Mouse (Mus musculus) kidney, postnatal 0 days (tissue): ENCODE results near the gene Ldha. TPM values are rescaled to one million over a fixed set of nuclear protein-coding genes. Genes with fewer than 3 reads are reported as not detected.

Experiments used
- ATAC-seq: fragments of 200-750 bp; cut with Nextera tagmentation; replicated peaks from 2 replicates; pipeline ENCODE4 v1.8.0; 2017; ENCODE audit warnings: low read depth, moderate number of reproducible peaks, moderate TSS enrichment, moderate library complexity; ENCODE audit not compliant: low FRiP score
- DNase-seq: peaks from one replicate; pipeline ENCODE4 v3.0.0-alpha.2; 2016; ENCODE audit warnings: low spot score
- H3K27ac ChIP-seq: fragments of 300-500 bp; sonication (generic); 2 replicates; pipeline ENCODE4 v1.5.1; 2014; ENCODE audit warnings: mild to moderate bottlenecking
- H3K27me3 ChIP-seq: fragments of 300-500 bp; sonication (generic); 2 replicates; pipeline ENCODE4 v1.6.1; 2014; ENCODE audit warnings: low read length, mixed read lengths; ENCODE audit not compliant: insufficient read depth
- H3K36me3 ChIP-seq: fragments of 300-500 bp; sonication (generic); 2 replicates; pipeline ENCODE4 v1.6.1; 2014; ENCODE audit warnings: low read length, mixed read lengths; ENCODE audit not compliant: insufficient read depth
- H3K4me1 ChIP-seq: fragments of 300-500 bp; sonication (generic); replicated peaks from 2 replicates; pipeline ENCODE4 v1.6.1; 2014; ENCODE audit warnings: antibody characterized with exemption, low read length, mixed read lengths; ENCODE audit not compliant: insufficient read depth
- H3K4me2 ChIP-seq: fragments of 300-500 bp; sonication (generic); 2 replicates; pipeline ENCODE4 v1.6.1; 2014; ENCODE audit warnings: mild to moderate bottlenecking, low read length, moderate library complexity, mixed read lengths
- H3K4me3 ChIP-seq: fragments of 300-500 bp; sonication (generic); replicated peaks from 2 replicates; pipeline ENCODE4 v1.5.1; 2014; ENCODE audit warnings: low read depth, low read length
- H3K9ac ChIP-seq: fragments of 300-500 bp; sonication (generic); 2 replicates; pipeline ENCODE4 v1.6.1; 2014; ENCODE audit warnings: low read depth, low read length
- H3K9me3 ChIP-seq: fragments of 300-500 bp; sonication (generic); replicated peaks from 2 replicates; pipeline ENCODE4 v1.6.1; 2016; ENCODE audit warnings: low read length, inconsistent platforms, mixed read lengths
- CTCF ChIP-seq: IDR thresholded peaks from 2 replicates; pipeline ENCODE4 v1.5.1; 2016; ENCODE audit warnings: antibody characterized with exemption, low read depth, mild to moderate bottlenecking, moderate library complexity
- WGBS: fragments of 180-500 bp; shearing (Covaris S2); extraction: QIAGEN DNeasy Blood & Tissue Kit; methylation state at CpG from one replicate; pipeline ENCODE4 v1.1.7; 2014; 5-methylcytosine and 5-hydroxymethylcytosine counted together
- polyA plus RNA-seq: library from polyadenylated mRNA; unstranded; fragments of >200 nt; fragmentation: Nextera tagmentation; extraction: Ambion mirVana; gene quantifications from 2 replicates; pipeline ENCODE4 v1.2.1, GENCODE M21; 2015

Gene Ldha
- polyA plus RNA-seq, 1 experiment from 2014 or later, result 890 TPM

DNA sequence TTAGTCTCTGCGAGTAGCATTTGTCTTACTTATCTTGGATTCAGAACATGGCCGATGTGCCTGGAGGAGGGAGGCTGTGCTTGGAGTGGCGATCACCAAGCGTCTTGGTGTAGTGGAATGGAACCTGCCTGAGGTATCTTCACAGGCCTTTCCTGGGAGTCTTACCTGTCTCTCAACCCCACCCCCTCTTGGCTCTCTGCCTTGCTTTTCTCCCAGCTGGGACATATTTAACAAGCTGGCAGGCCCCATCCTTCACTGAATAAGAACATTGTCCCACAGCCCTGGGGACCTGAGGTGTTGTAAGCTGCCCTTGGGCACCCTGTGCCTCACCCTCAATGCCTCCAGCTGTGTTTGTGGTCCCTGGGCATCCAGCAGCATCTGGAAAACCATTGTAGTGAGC, 2.3 kb downstream of the Ldha start:
- no peaks in the 10 kb centered on the region for H3K27me3 ChIP-seq
- H3K4me3 ChIP-seq, result no peak overlapping the region
- H3K36me3 ChIP-seq, result peaks cover 5% of the 10 kb centered on the region
- H3K4me1 ChIP-seq, result peaks cover 30% of the 10 kb centered on the region
- DNase-seq (no peak), ATAC-seq (no peak)
- H3K9me3 ChIP-seq, result no peaks in the 10 kb centered on the region
- 90% methylated on average over 4 of the region's 4 CpGs for WGBS
- H3K9ac ChIP-seq, result no peak overlapping the region
- H3K4me2 ChIP-seq, result no peak overlapping the region
- no peak for TF ChIP-seq CTCF
- H3K27ac ChIP-seq, result no peak overlapping the region

DNA sequence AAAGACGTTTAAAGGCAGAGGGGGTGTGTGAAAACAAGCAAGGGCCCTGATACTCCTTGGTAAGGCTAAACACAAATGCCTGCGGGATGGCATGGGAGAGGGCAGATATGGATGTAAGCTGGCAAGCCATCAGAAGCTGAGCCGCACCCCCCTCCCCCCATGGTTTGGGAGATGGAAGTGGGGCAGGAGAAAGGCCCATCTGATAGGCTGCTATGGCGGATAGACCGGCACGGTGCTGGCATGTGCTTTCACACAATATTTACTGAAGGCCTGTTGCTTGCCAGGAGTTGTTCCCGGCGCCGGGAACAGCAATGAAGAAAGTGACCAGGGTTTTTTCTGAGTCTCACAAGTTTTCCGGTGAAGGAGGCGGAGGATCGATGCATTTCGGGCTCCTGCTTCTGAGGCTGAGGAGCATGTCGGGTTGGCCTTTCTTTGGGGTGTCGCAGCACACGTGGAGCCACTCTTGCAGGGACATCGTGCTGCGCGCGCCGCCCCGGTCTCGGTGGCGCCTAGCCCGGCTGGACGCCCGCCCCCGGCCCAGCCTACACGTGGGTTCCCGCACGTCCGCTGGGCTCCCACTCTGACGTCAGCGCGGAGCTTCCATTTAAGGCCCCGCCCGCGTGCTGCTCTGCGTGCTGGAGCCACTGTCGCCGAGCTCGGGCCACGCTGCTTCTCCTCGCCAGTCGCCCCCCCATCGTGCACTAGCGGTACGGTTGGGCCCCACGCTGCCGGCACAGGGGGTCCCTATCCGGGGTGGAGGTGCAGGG, 4.1 kb downstream of the Ldha start:
- Histone ChIP-seq H3K9ac (peak overlapping the region; percentile 91), H3K27me3 (no peaks in the 10 kb centered on the region), H3K4me1 (peaks cover 17% of the 10 kb centered on the region), H3K36me3 (peaks cover 20% of the 10 kb centered on the region), H3K4me2 (peak overlapping the region; percentile 99), H3K27ac (peak overlapping the region; percentile 95), H3K4me3 (peak overlapping the region; percentile 96), H3K9me3 (no peaks in the 10 kb centered on the region)
- under 1% methylated on average over 51 of the region's 51 CpGs for WGBS
- DNase-seq, result peak; percentile 93
- ATAC-seq, result peak; percentile 88
- TF ChIP-seq CTCF, result no peak

DNA sequence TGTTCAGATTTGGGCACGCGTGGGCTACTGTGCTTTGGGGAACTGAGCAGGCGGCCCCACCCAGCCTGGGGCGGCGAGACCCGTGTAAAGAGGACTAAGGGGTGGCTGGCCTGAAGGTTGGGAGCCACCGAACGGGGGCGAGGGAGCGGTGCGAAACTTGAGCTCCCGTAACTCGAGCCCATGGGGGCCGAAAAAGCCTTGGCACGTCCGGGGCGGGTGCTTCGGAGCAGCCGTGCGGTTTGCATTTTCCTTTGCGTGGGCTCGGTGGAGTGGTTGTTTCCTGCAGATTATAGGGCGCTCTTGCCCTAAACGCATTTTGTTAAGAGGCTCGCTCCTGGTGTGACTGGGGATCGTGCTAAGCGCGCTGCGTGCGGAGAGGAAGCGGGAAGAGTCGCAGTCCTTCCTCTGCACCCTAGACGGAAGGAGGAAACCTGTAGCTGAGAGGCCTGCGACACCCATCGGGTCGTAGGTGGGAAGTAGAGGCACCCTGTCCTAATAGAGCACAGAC, 4.8 kb downstream of the Ldha start:
- Histone ChIP-seq H3K36me3 (peaks cover 23% of the 10 kb centered on the region), H3K4me3 (peak overlapping the region; percentile 96), H3K27ac (peak overlapping the region; percentile 95), H3K4me2 (peak overlapping the region; percentile 99), H3K9me3 (no peaks in the 10 kb centered on the region), H3K9ac (peak overlapping the region; percentile 91), H3K4me1 (peaks cover 17% of the 10 kb centered on the region), H3K27me3 (no peaks in the 10 kb centered on the region)
- under 1% methylated on average over 36 of the region's 36 CpGs for WGBS
- DNase-seq (peak; percentile 70), ATAC-seq (peak; percentile 7)
- no peak for TF ChIP-seq CTCF

DNA sequence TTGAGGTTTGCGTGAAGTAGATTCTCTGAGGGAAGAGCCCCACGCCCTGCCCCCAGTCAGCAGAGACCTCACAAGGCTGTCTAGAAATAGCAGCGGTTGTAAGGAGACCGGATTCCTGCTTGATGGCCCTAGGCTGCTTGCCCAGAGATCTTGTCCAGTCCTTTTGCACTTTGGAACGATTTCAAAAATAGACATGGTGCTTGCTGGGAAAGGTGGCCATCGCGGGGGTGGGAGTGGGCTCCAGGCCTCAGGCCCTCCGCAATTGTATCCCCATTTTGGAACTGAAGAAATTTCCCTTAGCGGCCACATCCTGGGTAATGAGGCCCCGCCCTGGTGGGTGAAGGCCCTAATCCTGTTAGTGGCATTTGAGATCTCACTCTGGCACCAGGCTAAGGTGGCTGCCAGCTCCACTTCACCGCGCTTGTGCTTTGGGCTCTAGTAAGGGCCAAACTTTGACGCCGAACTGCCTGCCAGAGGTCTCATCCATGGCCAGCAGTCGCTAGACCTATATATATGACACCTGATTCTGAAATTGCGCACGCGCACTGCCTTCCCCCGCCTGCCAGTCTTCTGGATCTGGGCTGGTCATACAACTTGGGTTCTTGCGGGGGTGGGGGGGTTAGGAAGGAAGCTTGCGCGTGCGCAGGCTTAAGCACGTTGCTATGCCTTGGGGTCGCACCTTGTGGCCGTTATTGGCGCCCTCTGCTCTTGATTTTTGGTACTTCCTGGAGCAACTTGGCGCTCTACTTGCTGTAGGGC, 5.4 kb downstream of the Ldha start:
- peak overlapping the region; percentile 91 for H3K9ac ChIP-seq
- H3K4me2 ChIP-seq, result peak overlapping the region; percentile 99
- TF ChIP-seq CTCF, result peak; percentile 53; the same call in 1 of the 2 replicates
- ATAC-seq (peak; percentile 55), DNase-seq (peak; percentile 85)
- H3K4me3 ChIP-seq, result peak overlapping the region; percentile 96
- H3K27me3 ChIP-seq, result no peaks in the 10 kb centered on the region
- WGBS, result 2% methylated on average over 28 of the region's 28 CpGs
- H3K4me1 ChIP-seq, result peaks cover 17% of the 10 kb centered on the region
- peak overlapping the region; percentile 95 for H3K27ac ChIP-seq
- peaks cover 30% of the 10 kb centered on the region for H3K36me3 ChIP-seq
- no peaks in the 10 kb centered on the region for H3K9me3 ChIP-seq

DNA sequence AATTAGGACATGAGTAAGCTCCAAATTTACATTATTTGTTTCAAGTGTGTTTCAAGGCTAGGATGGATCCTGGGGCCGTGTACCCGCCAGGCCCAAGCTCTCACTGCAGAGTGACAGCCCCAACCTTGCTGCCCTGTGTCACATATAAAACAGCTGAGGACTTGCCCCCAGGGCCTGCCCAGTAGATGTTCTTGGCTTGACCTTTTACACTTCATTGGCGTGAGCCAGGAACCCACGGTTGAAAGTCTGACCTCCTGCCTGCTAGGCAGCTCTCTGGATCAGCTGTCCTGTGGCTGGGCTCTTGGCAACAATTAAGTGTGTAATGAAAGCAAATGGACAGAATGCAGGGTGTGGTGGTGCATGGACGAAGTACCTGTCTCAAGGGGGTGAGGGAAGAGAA, 8.0 kb downstream of the Ldha start:
- Histone ChIP-seq H3K4me1 (peaks cover 17% of the 10 kb centered on the region), H3K4me3 (no peak overlapping the region), H3K27me3 (no peaks in the 10 kb centered on the region), H3K4me2 (no peak overlapping the region), H3K9ac (no peak overlapping the region), H3K9me3 (no peaks in the 10 kb centered on the region), H3K36me3 (peaks cover 53% of the 10 kb centered on the region), H3K27ac (no peak overlapping the region)
- no peak for ATAC-seq
- no peak for DNase-seq
- TF ChIP-seq CTCF, result no peak
- 70% methylated on average over 5 of the region's 5 CpGs for WGBS

DNA sequence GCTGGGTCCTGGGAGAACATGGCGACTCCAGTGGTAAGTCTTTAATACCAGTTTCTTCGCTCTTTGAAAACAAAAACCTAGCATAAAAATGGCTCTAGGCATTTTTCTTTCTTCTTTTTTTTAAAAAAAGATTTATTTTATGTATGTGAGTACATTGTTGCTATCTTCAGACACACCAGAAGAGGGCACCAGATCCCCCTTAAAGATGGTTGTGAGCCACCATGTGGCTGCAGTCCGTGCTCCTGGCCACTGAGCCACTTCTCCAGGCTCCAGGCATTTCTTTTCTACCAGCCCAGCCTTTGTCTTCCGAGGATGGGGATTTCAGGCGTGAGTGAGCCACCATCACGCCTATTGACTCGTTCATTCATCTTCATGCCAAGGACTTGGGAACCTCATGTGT, 9.8 kb downstream of the Ldha start:
- TF ChIP-seq CTCF, result 0 out of 2 replicates have a peak, but pooled peaks have one; percentile 25
- no peaks in the 10 kb centered on the region for H3K27me3 ChIP-seq
- H3K4me1 ChIP-seq, result peaks cover 10% of the 10 kb centered on the region
- H3K36me3 ChIP-seq, result peaks cover 68% of the 10 kb centered on the region
- H3K27ac ChIP-seq, result no peak overlapping the region
- H3K9me3 ChIP-seq, result no peaks in the 10 kb centered on the region
- H3K9ac ChIP-seq, result no peak overlapping the region
- no peak for ATAC-seq
- no peak for DNase-seq
- H3K4me3 ChIP-seq, result no peak overlapping the region
- no peak overlapping the region for H3K4me2 ChIP-seq
- 82% methylated on average over 7 of the region's 7 CpGs for WGBS
